Mouse (Mus musculus): ENCODE measurements around the gene 1700024P04Rik. TPM values are rescaled to one million over a fixed set of nuclear protein-coding genes. Genes with fewer than 3 reads are reported as not detected.

1700024P04Rik gene
- polyA plus RNA-seq (2012; rRNA removed; ENCODE audit: low replicate concordance): not detected in 2 replicates

GRCm38 (mm10) chr13:98984465-98984864, at the start of gene 1700024P04Rik:
Gene 1700024P04Rik (minus strand): TSS chr13:98984565.

Other genes with a start within 250 kb of the 1700024P04Rik start
- 8.0 and 16.9 TPM in 2 replicates for gene Fcho2, start 169.1 kb downstream of the 1700024P04Rik start, polyA plus RNA-seq (2012; rRNA removed; ENCODE audit: low replicate concordance)
- gene Tnpo1, start 58.2 kb downstream of the 1700024P04Rik start, polyA plus RNA-seq (2012; rRNA removed; ENCODE audit: low replicate concordance): 13.2 and 29.7 TPM in 2 replicates
- gene Zfp366, start 200.3 kb upstream of the 1700024P04Rik start, polyA plus RNA-seq (2012; rRNA removed; ENCODE audit: low replicate concordance): 4.2 and 5.0 TPM in 2 replicates

Data from mammary gland, adult 2 months (tissue).